Mouse (Mus musculus) neural tube, embryonic 12.5 days (tissue): ENCODE results near the gene Top1. TPM values are rescaled to one million over a fixed set of nuclear protein-coding genes. Genes with fewer than 3 reads are reported as not detected.
A peak's percentile ranks its signal among the peaks of the same experiment; 100 is the strongest.

Source experiments
- ATAC-seq: fragments of 200-750 bp; cut with Nextera tagmentation; 2 replicates; pipeline ENCODE4 v1.8.0; 2017; ENCODE audit warnings: low read depth, mild to moderate bottlenecking, moderate TSS enrichment, moderate library complexity; ENCODE audit not compliant: low FRiP score
- H3K27ac ChIP-seq: fragments of 300-500 bp; sonication (generic); 2 replicates; pipeline ENCODE4 v1.5.1; 2016
- H3K27me3 ChIP-seq: fragments of 300-500 bp; sonication (generic); replicated peaks from 2 replicates; pipeline ENCODE4 v1.6.1; 2016; ENCODE audit warnings: mild to moderate bottlenecking
- H3K36me3 ChIP-seq: fragments of 300-500 bp; sonication (generic); 2 replicates; pipeline ENCODE4 v1.6.1; 2016; ENCODE audit warnings: mild to moderate bottlenecking
- H3K4me1 ChIP-seq: fragments of 300-500 bp; sonication (generic); 2 replicates; pipeline ENCODE4 v1.6.1; 2016
- H3K4me2 ChIP-seq: fragments of 300-500 bp; sonication (generic); replicated peaks from 2 replicates; pipeline ENCODE4 v1.6.1; 2016; ENCODE audit warnings: mild to moderate bottlenecking
- H3K4me3 ChIP-seq: fragments of 300-500 bp; sonication (generic); 2 replicates; pipeline ENCODE4 v1.5.1; 2016
- H3K9ac ChIP-seq: fragments of 300-500 bp; sonication (generic); 2 replicates; pipeline ENCODE4 v1.6.1; 2016; ENCODE audit warnings: mild to moderate bottlenecking
- H3K9me3 ChIP-seq: fragments of 300-500 bp; sonication (generic); 2 replicates; pipeline ENCODE4 v1.6.1; 2016; ENCODE audit warnings: mild to moderate bottlenecking
- WGBS: fragments of 180-500 bp; shearing (Covaris S2); methylation state at CpG from one replicate; pipeline ENCODE4 v1.1.7; 2016; 5-methylcytosine and 5-hydroxymethylcytosine counted together
- polyA plus RNA-seq: library from polyadenylated mRNA; unstranded; fragments of >200 nt; fragmentation: Nextera tagmentation; extraction: Ambion mirVana; gene quantifications from 2 replicates; pipeline ENCODE4 v1.2.1, GENCODE M21; 2016

Gene Top1
- 106 and 118 TPM in 2 replicates for polyA plus RNA-seq

DNA sequence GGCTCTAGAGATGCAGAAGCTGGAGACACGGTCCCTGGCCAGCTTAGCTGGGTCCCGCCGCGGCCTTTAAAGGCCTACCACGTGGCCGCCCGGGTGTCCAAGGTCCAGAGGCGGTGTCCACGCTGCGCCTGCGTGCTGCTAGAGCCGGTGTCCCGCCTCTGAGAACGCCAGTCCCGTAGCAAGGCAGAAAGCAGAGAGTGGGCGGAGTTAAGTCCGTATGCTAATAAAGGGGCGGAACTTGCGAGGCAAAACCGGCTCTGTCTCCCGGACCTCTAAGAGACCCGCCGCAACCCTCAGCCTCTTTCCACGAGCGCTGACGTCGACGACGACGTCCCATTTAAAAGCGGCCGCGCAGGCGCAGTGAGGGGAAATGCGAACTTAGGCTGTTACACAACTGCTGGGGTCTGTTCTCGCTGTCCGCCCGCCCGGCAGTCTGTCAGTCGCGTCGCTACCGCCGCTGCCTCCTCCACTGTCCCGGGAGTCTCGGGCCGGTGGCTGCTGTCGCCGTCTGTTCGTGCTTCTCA, at the start of gene Top1:
Top1 (plus strand) TSS at position 275 of the 524 bp plus-strand sequence.
- no peaks in the 10 kb centered on the region for H3K9me3 ChIP-seq
- peak within 1 kb of the TSS; percentile 81 for H3K4me2 ChIP-seq
- peak; percentile 98 for ATAC-seq
- H3K27ac ChIP-seq = peak within 1 kb of the TSS; percentile 92
- no peaks in the 10 kb centered on the region for H3K27me3 ChIP-seq
- H3K4me3 ChIP-seq = peak within 1 kb of the TSS; percentile 100
- no peaks in the 10 kb centered on the region for H3K36me3 ChIP-seq
- H3K9ac ChIP-seq = peak within 1 kb of the TSS; percentile 99
- under 1% methylated on average over 50 of the region's 50 CpGs for WGBS
- peaks cover 18% of the 10 kb centered on the region for H3K4me1 ChIP-seq

DNA sequence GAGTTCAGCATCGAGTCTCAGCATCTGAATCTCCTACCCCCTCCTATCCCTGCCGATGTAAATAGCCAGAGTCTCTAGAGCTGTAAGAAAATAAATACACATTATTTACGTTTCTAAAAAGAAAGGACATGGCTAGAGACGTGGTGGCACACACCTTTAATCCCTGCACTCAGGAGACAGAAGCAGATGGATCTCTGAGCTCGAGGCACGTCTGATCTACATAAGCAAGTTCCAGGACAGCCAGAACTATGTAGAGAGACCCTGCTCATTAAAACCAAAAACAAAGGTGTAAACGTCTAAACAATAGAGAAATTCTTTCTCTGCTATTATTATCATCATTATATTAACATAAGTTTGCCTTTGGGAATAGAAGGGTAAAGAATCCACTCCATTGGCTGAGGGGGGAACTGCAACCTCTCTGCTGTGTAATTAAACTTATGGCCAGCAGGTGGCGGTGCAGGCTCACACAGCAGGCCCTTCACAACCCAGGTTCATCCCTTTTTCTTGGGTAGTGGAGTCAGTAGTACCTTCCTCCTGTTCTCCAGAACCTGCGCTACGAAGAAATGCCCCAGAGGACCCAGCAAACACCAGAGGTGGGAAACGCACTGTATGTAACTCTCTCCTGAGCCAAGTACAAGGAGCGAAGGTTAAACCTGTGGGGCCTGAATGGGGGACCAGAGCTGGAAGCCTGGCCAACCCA, 48.0 kb upstream of the Top1 start:
- no peak overlapping the region for H3K27ac ChIP-seq
- no peak overlapping the region for H3K4me2 ChIP-seq
- H3K4me3 ChIP-seq = no peak overlapping the region
- no peaks in the 10 kb centered on the region for H3K36me3 ChIP-seq
- no peaks in the 10 kb centered on the region for H3K4me1 ChIP-seq
- H3K27me3 ChIP-seq = no peaks in the 10 kb centered on the region; the same call in 1 of the 2 replicates
- 37% methylated on average over 12 of the region's 12 CpGs for WGBS
- H3K9ac ChIP-seq = no peak overlapping the region
- ATAC-seq = peak; percentile 63; the same call in 1 of the 2 replicates
- no peaks in the 10 kb centered on the region for H3K9me3 ChIP-seq

DNA sequence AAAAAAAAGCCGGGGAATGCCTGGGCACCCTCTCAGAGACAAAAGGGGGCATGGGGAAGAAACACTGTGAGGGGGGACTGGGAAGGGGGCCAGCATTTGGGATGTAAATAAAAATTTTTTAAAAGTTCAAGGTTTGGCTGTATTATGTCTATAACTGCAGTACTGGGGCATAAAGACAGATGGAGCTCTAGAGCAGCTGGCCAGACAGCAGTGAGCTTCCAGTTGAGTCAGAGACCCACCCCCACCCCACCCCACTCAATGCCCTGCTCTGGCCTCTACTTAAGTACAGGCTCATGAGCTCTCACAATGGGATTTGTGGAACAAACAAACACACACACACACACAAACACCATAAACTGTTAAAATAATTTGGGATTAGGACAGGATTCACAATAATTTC, 43.9 kb upstream of the Top1 start:
- Histone ChIP-seq H3K9ac (no peak overlapping the region), H3K4me1 (no peaks in the 10 kb centered on the region), H3K9me3 (no peaks in the 10 kb centered on the region), H3K4me2 (no peak overlapping the region), H3K36me3 (no peaks in the 10 kb centered on the region), H3K27ac (no peak overlapping the region), H3K27me3 (no peaks in the 10 kb centered on the region), H3K4me3 (no peak overlapping the region)
- ATAC-seq = no peak
- WGBS = 82% methylated on average over 1 of the region's 1 CpGs

DNA sequence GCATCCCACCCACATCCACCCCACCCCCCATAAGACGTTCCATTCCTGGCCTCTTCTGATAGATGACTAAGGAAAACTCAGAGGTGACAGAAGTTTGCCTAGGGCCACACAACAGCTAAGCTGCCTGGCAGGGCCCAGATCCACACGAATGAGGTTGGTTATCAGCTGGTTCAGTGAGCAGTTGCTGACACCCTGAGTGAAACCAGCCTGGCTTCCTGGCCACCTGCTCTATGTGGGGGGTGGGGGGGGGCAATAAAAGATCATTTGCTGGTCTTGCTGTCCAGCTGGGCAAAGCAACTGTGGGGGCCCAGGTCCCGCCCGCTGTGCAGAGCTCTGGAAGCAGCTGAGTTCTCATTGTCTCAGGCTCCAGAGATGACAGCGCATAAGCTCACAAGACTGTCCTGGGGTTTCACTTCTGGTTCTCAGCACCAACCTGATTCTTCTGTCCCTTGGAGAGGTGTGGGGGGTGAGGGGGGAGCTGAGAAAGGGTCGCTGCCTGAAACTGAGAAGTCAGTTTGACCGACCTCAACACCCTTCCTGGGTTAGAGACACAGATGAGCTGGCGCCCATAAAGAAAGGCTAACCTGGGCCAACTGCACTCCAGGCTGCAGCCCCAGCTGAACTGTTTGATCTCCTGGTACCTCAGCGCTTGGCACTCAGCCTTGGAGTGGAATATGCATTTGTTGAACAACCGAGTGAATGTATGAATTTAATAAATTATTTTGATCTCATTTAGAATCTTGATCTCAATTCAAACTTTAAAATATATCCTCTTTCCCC, 42.3 kb upstream of the Top1 start:
- H3K27ac ChIP-seq = no peak overlapping the region
- H3K9ac ChIP-seq = no peak overlapping the region
- no peaks in the 10 kb centered on the region for H3K4me1 ChIP-seq
- no peak for ATAC-seq
- 63% methylated on average over 10 of the region's 10 CpGs for WGBS
- H3K36me3 ChIP-seq = no peaks in the 10 kb centered on the region
- no peaks in the 10 kb centered on the region for H3K9me3 ChIP-seq
- H3K27me3 ChIP-seq = no peaks in the 10 kb centered on the region
- no peak overlapping the region for H3K4me3 ChIP-seq
- H3K4me2 ChIP-seq = no peak overlapping the region

DNA sequence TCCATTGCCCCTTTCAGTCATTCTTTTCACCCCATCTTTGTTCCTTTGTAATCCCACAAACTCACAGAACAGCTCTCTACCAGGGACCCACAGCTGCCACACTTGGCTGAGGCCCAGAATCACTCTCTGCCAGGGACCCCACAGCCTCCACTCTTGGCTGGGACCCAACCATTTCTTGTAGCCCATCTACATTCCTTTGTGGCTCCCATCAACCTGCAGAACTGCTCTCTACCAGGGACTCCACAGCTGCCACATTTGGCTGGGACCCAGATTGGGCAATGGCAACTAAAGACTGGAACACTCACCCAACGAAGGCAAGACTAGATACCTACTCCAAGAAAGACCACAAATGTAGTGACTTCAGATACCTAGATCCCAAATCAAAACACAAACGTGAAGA, 35.7 kb upstream of the Top1 start:
- no peaks in the 10 kb centered on the region for H3K4me1 ChIP-seq
- H3K4me3 ChIP-seq = no peak overlapping the region
- no peaks in the 10 kb centered on the region for H3K27me3 ChIP-seq
- H3K27ac ChIP-seq = no peak overlapping the region
- 60% methylated on average over 2 of the region's 2 CpGs for WGBS
- no peak overlapping the region for H3K9ac ChIP-seq
- H3K36me3 ChIP-seq = no peaks in the 10 kb centered on the region
- ATAC-seq = peak; percentile 58; the same call in 1 of the 2 replicates
- H3K9me3 ChIP-seq = no peaks in the 10 kb centered on the region
- no peak overlapping the region for H3K4me2 ChIP-seq

DNA sequence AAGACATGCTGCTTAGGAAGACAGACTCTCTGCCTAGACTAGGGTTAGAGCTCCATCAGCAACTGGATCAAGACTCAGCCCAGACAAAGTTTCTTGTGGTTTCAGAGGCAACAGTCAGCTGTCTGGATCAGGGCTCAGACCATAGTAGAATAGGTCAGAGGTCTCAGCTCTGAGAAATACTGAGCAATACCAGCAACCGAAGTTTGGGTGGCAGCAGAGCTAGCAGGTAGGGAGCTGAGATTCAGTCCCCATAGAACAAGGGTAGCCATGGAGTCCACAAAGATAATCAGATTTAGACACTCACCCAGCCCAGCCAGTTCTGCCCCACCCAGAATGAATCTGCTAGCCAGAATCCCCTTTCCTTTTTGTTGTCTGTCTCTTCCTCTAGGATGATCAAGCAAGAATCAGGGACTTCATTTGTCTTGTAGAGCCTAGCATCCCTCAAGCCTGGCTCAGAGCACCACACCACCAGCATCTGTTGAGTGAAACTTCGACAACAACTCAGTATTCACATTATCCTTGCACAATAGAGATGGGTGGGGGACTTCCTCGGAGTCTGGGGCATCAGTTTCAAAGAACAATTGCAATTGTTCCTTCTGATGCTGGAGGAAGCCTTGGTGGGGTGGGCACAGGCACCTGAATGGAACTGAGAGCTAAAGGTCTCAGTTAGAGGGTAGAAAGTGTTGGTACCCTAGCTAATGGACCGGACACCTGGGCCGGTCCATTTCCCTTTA, 32.3 kb upstream of the Top1 start:
- Histone ChIP-seq H3K9me3 (no peaks in the 10 kb centered on the region), H3K4me1 (no peaks in the 10 kb centered on the region), H3K9ac (no peak overlapping the region), H3K4me2 (no peak overlapping the region), H3K27me3 (no peaks in the 10 kb centered on the region), H3K4me3 (no peak overlapping the region), H3K27ac (no peak overlapping the region), H3K36me3 (no peaks in the 10 kb centered on the region)
- ATAC-seq = no peak
- WGBS = 79% methylated on average over 5 of the region's 5 CpGs

DNA sequence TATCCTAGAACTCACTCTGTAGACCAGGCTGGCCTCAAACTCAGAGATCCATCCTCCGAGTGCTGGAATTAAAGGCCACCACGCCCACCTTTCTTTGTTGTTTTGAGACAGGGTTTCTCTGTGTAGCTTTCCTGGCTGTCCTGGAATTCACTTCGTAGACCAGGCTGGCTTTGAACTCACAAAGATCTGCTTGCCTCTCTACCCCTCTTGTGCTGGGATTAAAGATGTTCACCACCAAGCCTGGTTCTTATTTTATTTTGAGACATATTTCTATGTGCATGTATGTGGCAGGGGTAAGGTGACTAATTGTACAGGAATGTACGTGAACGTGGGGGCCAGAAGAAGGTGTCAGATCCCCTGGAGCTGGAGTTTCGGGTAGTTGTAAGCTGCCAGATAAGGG, 27.9 kb upstream of the Top1 start:
- H3K36me3 ChIP-seq = no peaks in the 10 kb centered on the region
- WGBS = 91% methylated on average over 6 of the region's 6 CpGs

DNA sequence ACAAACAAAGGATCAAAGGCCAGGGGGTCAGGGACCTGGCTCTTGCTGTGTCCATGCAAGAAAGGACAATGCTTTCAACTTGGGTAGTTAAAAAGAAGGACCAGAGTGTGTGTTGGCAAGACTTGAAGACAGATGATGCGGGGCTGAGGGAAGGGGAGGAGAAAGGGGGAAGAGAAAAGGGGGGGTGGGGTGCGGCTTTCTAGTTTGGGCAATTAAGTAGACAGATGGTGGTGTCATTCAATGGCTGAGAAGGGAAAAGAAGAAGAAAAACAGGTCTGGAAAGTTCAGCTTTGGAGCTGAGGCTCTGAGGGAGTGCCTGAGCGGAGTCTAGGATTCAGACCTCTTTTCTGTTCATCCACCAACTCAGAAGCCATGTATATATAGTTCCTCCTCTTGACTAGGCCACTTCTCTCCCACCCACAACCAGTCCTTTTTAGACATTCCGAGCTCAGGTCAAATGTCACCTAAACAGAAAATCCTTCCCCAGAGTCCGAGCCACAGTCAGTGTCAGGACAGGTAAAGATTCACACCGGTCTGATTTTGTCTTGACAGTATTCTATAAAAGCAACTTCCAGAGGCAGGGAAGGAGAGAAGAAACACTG, 27.0 kb upstream of the Top1 start:
- no peak for ATAC-seq
- H3K36me3 ChIP-seq = no peaks in the 10 kb centered on the region
- H3K4me3 ChIP-seq = no peak overlapping the region
- no peaks in the 10 kb centered on the region; the same call in 1 of the 2 replicates for H3K9me3 ChIP-seq
- no peak overlapping the region for H3K27ac ChIP-seq
- 36% methylated on average over 6 of the region's 6 CpGs for WGBS
- H3K27me3 ChIP-seq = no peaks in the 10 kb centered on the region
- H3K4me2 ChIP-seq = no peak overlapping the region
- H3K9ac ChIP-seq = no peak overlapping the region
- H3K4me1 ChIP-seq = no peaks in the 10 kb centered on the region; the same call in 1 of the 2 replicates

More for the DNA sequence above, 27.9 kb upstream of the Top1 start:
- H3K9ac ChIP-seq = no peak overlapping the region
- no peak for ATAC-seq
- H3K4me2 ChIP-seq = no peak overlapping the region
- no peaks in the 10 kb centered on the region; the same call in 1 of the 2 replicates for H3K9me3 ChIP-seq
- H3K4me1 ChIP-seq = no peaks in the 10 kb centered on the region; the same call in 1 of the 2 replicates
- H3K27ac ChIP-seq = no peak overlapping the region
- H3K4me3 ChIP-seq = no peak overlapping the region
- H3K27me3 ChIP-seq = no peaks in the 10 kb centered on the region

DNA sequence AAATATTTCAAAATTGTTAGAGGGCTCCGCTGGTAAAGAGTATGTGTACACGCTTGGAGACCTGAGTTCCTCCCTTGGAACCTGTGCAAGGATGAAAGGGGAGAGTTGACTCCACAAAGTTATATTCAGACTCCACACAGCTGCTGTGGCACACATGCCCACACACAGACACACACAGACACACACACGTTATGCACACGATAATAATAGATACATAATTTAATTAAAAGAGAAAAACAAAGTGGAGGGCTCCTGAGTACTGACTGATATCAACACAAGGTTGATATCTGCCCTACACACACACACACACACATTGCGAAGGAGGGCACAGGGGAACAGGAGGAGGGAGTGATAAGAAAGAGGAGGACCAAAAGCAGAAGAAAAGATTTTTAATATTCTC, 26.4 kb upstream of the Top1 start:
- no peak for ATAC-seq
- Histone ChIP-seq H3K4me2 (no peak overlapping the region), H3K27ac (no peak overlapping the region), H3K27me3 (no peaks in the 10 kb centered on the region), H3K9ac (no peak overlapping the region), H3K36me3 (no peaks in the 10 kb centered on the region), H3K4me1 (no peaks in the 10 kb centered on the region; the same call in 1 of the 2 replicates), H3K9me3 (no peaks in the 10 kb centered on the region; the same call in 1 of the 2 replicates), H3K4me3 (no peak overlapping the region)
- WGBS = 90% methylated on average over 5 of the region's 5 CpGs

DNA sequence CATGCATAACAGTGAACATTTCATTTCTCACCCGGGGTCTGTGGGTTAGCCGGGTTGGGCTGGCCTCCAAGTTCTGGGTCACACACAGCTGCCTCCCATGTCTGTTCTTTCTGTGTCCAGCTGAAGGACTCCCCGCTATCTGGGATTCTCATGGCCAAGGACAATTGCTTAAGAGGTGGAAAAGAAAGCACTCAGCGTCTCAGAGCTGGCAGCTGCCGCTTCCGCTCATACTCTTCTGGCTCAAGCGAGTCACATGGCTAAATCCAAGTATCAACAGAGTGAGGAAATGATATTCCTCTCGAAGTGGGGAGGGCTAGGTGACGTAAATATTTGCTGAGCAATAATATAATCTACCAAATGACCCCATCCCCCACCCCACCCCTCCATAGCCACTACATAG, 25.9 kb upstream of the Top1 start:
- no peak for ATAC-seq
- H3K9me3 ChIP-seq = no peaks in the 10 kb centered on the region; the same call in 1 of the 2 replicates
- H3K27me3 ChIP-seq = no peaks in the 10 kb centered on the region
- H3K4me2 ChIP-seq = no peak overlapping the region
- H3K27ac ChIP-seq = no peak overlapping the region
- no peak overlapping the region for H3K9ac ChIP-seq
- no peaks in the 10 kb centered on the region; the same call in 1 of the 2 replicates for H3K4me1 ChIP-seq
- H3K4me3 ChIP-seq = no peak overlapping the region
- no peaks in the 10 kb centered on the region for H3K36me3 ChIP-seq
- 69% methylated on average over 9 of the region's 9 CpGs for WGBS

DNA sequence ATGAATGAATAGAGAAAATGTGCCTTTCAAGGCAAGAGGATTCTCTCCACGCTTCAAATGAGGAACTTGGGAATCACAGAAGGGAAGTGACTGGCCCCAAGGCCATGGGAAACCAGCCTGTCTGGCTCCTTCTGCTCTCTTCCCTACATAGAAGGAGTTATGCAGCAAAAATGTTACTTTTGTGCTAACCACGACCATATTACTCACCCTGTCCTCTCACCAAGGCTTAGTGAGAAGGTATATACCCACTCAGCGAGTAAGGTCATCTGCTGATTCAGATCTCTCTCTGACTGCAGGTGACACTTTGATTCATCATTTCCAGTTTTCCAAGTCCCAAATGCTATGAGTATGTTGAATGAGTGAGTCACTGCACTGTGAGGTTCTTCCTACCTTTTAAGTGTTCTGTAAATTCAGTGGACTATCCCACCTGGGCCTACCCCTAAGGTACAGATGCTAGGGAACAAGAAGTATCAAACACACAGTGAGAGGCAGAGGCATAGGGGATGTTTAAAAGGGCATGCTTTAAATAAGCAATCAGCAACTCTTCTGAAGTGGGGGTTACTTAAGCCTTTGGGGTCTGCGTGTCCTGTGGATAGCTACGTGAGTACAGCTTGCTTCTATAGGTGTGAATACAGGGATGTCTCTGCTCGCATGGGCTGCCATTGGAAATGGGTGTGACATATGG, 25.3 kb upstream of the Top1 start:
- no peak overlapping the region for H3K4me3 ChIP-seq
- no peaks in the 10 kb centered on the region for H3K27me3 ChIP-seq
- no peak for ATAC-seq
- H3K4me1 ChIP-seq = no peaks in the 10 kb centered on the region; the same call in 1 of the 2 replicates
- H3K9me3 ChIP-seq = no peaks in the 10 kb centered on the region; the same call in 1 of the 2 replicates
- H3K27ac ChIP-seq = no peak overlapping the region
- WGBS = 75% methylated on average over 6 of the region's 6 CpGs
- no peaks in the 10 kb centered on the region for H3K36me3 ChIP-seq
- no peak overlapping the region for H3K9ac ChIP-seq
- H3K4me2 ChIP-seq = no peak overlapping the region
